Mouse (Mus musculus) lung, embryonic 16.5 days (tissue): ENCODE measurements at regions not wholly inside any gene's neighbourhood (a gene's known extent, or its start where the extent isn't known, plus 50 kb on each side); places are given as distances from the start of the nearest gene placed in this dataset.

ENCODE experiments used
- ATAC-seq: fragments of 200-750 bp; cut with Nextera tagmentation; 2 replicates; pipeline ENCODE4 v1.8.0; 2017; ENCODE audit warnings: low read depth, mild to moderate bottlenecking, moderate library complexity
- H3K27ac ChIP-seq: fragments of 300-500 bp; sonication (generic); 2 replicates; pipeline ENCODE4 v1.5.1; 2014; ENCODE audit warnings: mild to moderate bottlenecking, control low read depth, low read length
- H3K27me3 ChIP-seq: fragments of 300-500 bp; sonication (generic); 2 replicates; pipeline ENCODE4 v1.6.1; 2014; ENCODE audit warnings: low read depth, low read length, mixed read lengths; ENCODE audit not compliant: control insufficient read depth, insufficient read depth
- H3K36me3 ChIP-seq: fragments of 300-500 bp; sonication (generic); 2 replicates; pipeline ENCODE4 v1.6.1; 2014; ENCODE audit warnings: low read length; ENCODE audit not compliant: control insufficient read depth, insufficient read depth
- H3K4me1 ChIP-seq: fragments of 300-500 bp; sonication (generic); replicated peaks from 2 replicates; pipeline ENCODE4 v1.6.1; 2014; ENCODE audit warnings: low read length, mixed read lengths; ENCODE audit not compliant: control insufficient read depth, insufficient read depth
- H3K4me2 ChIP-seq: fragments of 300-500 bp; sonication (generic); 2 replicates; pipeline ENCODE4 v1.6.1; 2014; ENCODE audit warnings: low read depth, low read length, control low read depth
- H3K4me3 ChIP-seq: fragments of 300-500 bp; sonication (generic); 2 replicates; pipeline ENCODE4 v1.5.1; 2014; ENCODE audit warnings: mild to moderate bottlenecking, low read length, control low read depth
- H3K9ac ChIP-seq: fragments of 300-500 bp; sonication (generic); 2 replicates; pipeline ENCODE4 v1.6.1; 2014; ENCODE audit warnings: low read length, control low read depth
- H3K9me3 ChIP-seq: fragments of 300-500 bp; sonication (generic); 2 replicates; pipeline ENCODE4 v1.6.1; 2016; ENCODE audit warnings: low read length; ENCODE audit not compliant: control insufficient read depth
- WGBS: fragments of 180-500 bp; shearing (Covaris S2); extraction: QIAGEN DNeasy Blood & Tissue Kit; methylation state at CpG from one replicate; pipeline ENCODE4 v1.1.7; 2014; 5-methylcytosine and 5-hydroxymethylcytosine counted together

DNA sequence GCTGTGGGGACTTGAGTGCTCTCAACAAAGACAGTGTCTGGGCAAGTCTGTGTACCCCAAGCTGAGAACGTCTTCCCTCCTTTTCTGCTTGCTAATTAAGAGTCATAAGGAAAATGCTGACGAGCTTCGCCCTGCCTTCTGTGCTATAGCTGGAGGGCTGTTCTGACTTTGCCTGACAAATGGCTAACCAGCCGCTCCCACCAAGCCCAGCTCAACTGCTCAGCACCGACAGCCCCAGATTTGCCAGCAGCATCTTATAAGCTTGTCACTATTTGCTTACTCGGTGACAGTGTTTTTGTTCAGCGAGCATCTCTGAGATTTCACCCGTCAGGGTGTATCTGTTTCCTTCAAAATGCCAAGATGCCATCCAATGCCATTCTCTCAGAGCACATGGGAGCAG lies 150.6 kb upstream of the Pgrmc2 start:
- Histone ChIP-seq H3K9me3 (no peaks in the 10 kb centered on the region), H3K27ac (no peak overlapping the region), H3K36me3 (no peaks in the 10 kb centered on the region), H3K4me2 (no peak overlapping the region), H3K4me3 (no peak overlapping the region), H3K9ac (no peak overlapping the region), H3K4me1 (0 out of 2 replicates have a peak, but pooled peaks cover 2% of the 10 kb centered on the region), H3K27me3 (no peaks in the 10 kb centered on the region)
- WGBS, result 79% methylated on average over 8 of the region's 8 CpGs
- ATAC-seq, result no peak

DNA sequence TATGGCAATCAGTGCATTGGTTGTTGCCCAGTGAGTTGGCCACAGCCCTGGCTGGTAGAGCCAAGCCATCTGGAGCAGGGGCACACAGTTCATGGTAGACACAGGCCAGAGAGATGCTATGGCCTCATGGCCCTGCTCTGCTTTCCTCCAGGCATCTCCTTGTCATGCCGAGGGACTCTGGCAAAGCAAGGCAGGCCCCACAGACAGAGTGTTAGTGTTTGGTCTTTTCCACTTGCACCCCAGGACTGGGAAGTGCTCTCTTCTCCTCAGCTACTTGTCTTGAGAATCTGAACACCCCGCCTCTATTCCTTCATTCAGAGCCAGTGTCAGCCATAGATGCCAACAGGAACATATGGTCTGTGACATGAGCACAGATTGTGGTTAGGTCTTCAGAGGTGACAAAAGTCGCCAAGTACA lies 148.1 kb upstream of the Pgrmc2 start:
- Histone ChIP-seq H3K4me3 (no peak overlapping the region), H3K36me3 (no peaks in the 10 kb centered on the region), H3K27me3 (no peaks in the 10 kb centered on the region), H3K27ac (no peak overlapping the region), H3K9ac (no peak overlapping the region), H3K9me3 (no peaks in the 10 kb centered on the region), H3K4me1 (0 out of 2 replicates have a peak, but pooled peaks cover 2% of the 10 kb centered on the region), H3K4me2 (no peak overlapping the region)
- WGBS, result 83% methylated on average over 3 of the region's 3 CpGs
- ATAC-seq, result no peak

DNA sequence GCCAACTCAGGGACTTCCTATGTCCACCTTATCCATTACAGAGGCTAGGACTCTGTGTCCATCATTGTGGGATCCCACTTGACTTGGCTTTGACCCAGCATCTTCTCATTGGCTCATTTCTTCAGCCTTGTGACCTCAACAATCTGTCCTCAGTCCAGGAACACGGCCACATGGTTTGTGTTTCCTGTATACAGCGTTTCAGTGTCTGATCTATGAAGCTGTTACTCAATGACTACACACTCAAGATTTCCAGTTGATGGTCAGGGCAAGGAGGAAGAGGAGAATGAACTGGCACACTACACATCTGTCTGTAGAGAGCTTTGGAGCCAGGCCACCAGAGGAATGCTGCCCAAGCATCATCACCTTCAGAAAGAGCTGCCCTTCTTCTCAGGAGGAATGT lies 146.6 kb upstream of the Pgrmc2 start:
- Histone ChIP-seq H3K9me3 (no peaks in the 10 kb centered on the region), H3K4me3 (no peak overlapping the region), H3K4me2 (no peak overlapping the region), H3K27ac (no peak overlapping the region), H3K27me3 (no peaks in the 10 kb centered on the region), H3K9ac (no peak overlapping the region), H3K4me1 (0 out of 2 replicates have a peak, but pooled peaks cover 2% of the 10 kb centered on the region), H3K36me3 (no peaks in the 10 kb centered on the region)
- no peak for ATAC-seq
- 57% methylated on average over 2 of the region's 2 CpGs for WGBS

- no peak overlapping the region for H3K27ac ChIP-seq
- 0 out of 2 replicates have a peak, but pooled peaks cover 2% of the 10 kb centered on the region for H3K4me1 ChIP-seq
- 13% methylated on average over 7 of the region's 7 CpGs for WGBS
- H3K4me2 ChIP-seq, result peak overlapping the region; percentile 24
- no peaks in the 10 kb centered on the region for H3K9me3 ChIP-seq
- peak; percentile 94 for ATAC-seq
- no peaks in the 10 kb centered on the region for H3K27me3 ChIP-seq
- no peaks in the 10 kb centered on the region for H3K36me3 ChIP-seq
- no peak overlapping the region for H3K9ac ChIP-seq
- H3K4me3 ChIP-seq, result no peak overlapping the region
Observed at GRCm38 (mm10) chr3:41228536-41228935, 145.7 kb upstream of the Pgrmc2 start.

- H3K4me2 ChIP-seq, result no peak overlapping the region
- H3K9ac ChIP-seq, result no peak overlapping the region
- H3K9me3 ChIP-seq, result no peaks in the 10 kb centered on the region
- H3K27ac ChIP-seq, result no peak overlapping the region
- H3K4me3 ChIP-seq, result no peak overlapping the region
- no peaks in the 10 kb centered on the region for H3K36me3 ChIP-seq
- no peaks in the 10 kb centered on the region for H3K4me1 ChIP-seq
- ATAC-seq, result no peak
- no peaks in the 10 kb centered on the region for H3K27me3 ChIP-seq
Observed at GRCm38 (mm10) chr3:41220746-41221145, 137.9 kb upstream of the Pgrmc2 start.

DNA sequence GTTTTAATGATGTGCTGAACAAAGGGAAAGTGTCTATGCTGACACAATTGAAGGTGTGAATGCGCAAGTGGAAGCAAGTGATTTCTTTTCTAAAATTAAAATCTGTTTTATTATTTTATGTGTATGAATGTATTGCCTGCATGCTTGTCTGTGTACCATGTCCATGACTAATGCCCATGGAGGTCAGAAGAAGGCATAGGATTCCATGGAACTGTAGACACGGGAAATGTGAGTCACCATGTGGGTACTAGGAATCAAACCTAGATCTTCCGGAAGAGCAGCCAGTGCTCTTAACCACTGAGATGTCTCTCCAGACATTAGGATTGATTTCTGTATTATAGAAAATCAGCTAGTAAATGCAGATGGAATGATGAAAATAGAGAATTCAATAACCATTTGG lies 134.9 kb upstream of the Pgrmc2 start:
- Histone ChIP-seq H3K36me3 (no peaks in the 10 kb centered on the region), H3K27ac (no peak overlapping the region), H3K4me3 (no peak overlapping the region), H3K9ac (no peak overlapping the region), H3K4me2 (no peak overlapping the region), H3K9me3 (no peaks in the 10 kb centered on the region), H3K27me3 (no peaks in the 10 kb centered on the region), H3K4me1 (no peaks in the 10 kb centered on the region)
- ATAC-seq, result no peak
- 92% methylated on average over 3 of the region's 3 CpGs for WGBS

DNA sequence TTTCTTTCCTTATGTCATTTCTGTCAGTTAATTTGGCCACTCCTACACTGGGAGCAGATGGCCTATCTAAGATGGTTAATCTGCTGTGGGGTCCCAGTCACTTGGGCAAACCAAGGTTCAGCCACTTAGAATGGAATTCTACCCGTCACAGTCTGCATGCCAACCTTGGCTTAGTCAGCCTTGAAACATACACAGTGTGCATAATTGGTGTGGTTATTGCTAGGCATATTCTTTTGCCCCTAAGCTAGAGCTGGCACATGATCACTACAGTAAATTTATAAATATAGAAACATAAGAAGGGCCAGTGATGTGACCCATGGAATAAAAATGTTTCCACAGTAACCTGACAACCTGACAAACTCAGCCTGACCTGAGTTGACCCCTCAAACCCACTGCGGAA lies 130.7 kb upstream of the Pgrmc2 start:
- Histone ChIP-seq H3K36me3 (no peaks in the 10 kb centered on the region), H3K27ac (no peak overlapping the region), H3K4me1 (no peaks in the 10 kb centered on the region), H3K9me3 (no peaks in the 10 kb centered on the region), H3K4me3 (no peak overlapping the region), H3K27me3 (no peaks in the 10 kb centered on the region), H3K4me2 (no peak overlapping the region), H3K9ac (no peak overlapping the region)
- ATAC-seq, result no peak
- WGBS, result 66% methylated on average over 2 of the region's 2 CpGs

GRCm38 (mm10) chr3:41210333-41210732 lies 127.5 kb upstream of the Pgrmc2 start:
- Histone ChIP-seq H3K4me3 (no peak overlapping the region), H3K9ac (no peak overlapping the region), H3K36me3 (no peaks in the 10 kb centered on the region), H3K4me2 (no peak overlapping the region), H3K9me3 (no peaks in the 10 kb centered on the region), H3K4me1 (no peaks in the 10 kb centered on the region), H3K27ac (no peak overlapping the region), H3K27me3 (no peaks in the 10 kb centered on the region)
- 63% methylated on average over 7 of the region's 7 CpGs for whole genome bisulfite sequencing
- no peak for ATAC-seq

DNA sequence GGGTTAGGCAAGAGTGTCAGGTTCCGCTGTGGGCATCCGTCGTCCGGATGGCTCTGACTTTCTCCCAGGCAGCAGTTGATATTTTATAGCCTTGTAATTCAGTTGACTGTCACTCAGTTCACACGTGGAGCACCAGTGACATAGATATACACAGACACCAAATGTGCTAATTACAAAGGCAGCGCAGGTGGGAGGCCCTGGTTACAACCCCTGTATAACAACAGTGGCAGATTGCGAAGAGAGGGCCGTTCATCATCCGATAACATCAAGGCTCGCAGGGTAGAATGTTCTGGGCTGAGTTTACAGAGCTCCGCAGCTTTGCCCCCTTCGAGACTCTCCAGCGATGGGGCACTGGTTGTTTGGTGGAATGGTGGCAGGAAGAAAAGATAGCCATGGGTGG lies 120.0 kb upstream of the Pgrmc2 start:
- no peak overlapping the region for H3K4me2 ChIP-seq
- no peak for ATAC-seq
- no peak overlapping the region for H3K27ac ChIP-seq
- no peaks in the 10 kb centered on the region for H3K9me3 ChIP-seq
- 37% methylated on average over 13 of the region's 13 CpGs for WGBS
- no peak overlapping the region for H3K4me3 ChIP-seq
- H3K36me3 ChIP-seq, result no peaks in the 10 kb centered on the region
- H3K9ac ChIP-seq, result no peak overlapping the region
- no peaks in the 10 kb centered on the region for H3K4me1 ChIP-seq
- peaks cover 3% of the 10 kb centered on the region; the same call in 1 of the 2 replicates for H3K27me3 ChIP-seq

- no peaks in the 10 kb centered on the region for H3K4me1 ChIP-seq
Observed at GRCm38 (mm10) chr3:41201782-41202181, 118.9 kb upstream of the Pgrmc2 start.

More at GRCm38 (mm10) chr3:41201782-41202181, 118.9 kb upstream of the Pgrmc2 start:
- ATAC-seq, result no peak
- no peak overlapping the region for H3K4me3 ChIP-seq
- no peaks in the 10 kb centered on the region for H3K9me3 ChIP-seq
- H3K9ac ChIP-seq, result no peak overlapping the region
- no peak overlapping the region for H3K4me2 ChIP-seq
- no peaks in the 10 kb centered on the region for H3K36me3 ChIP-seq
- peaks cover 3% of the 10 kb centered on the region; the same call in 1 of the 2 replicates for H3K27me3 ChIP-seq
- H3K27ac ChIP-seq, result no peak overlapping the region
- 31% methylated on average over 4 of the region's 4 CpGs for WGBS
